Comparison of ENCODE assay signal across 8 mouse cellular contexts in genomic region chr4:149485053-149485824, GRCm38 (mm10). TPM values are rescaled to one million over a fixed set of nuclear protein-coding genes. Genes with fewer than 3 reads are reported as not detected.
DNase-seq lines count a peak whose midpoint lies in the region; ATAC-seq lines count a peak whose summit lies in the region.

Gene Nmnat1 (minus strand): TSS chr4:149485202.
Gene Lzic (plus strand): TSS chr4:149485229.

- H3K4me2 ChIP-seq in intestine, embryonic 14.5 days (ENCODE audit: low read length): peak within 1 kb of the TSS; percentile 88

- peaks cover 8% of the 10 kb centered on the region for H3K4me1 ChIP-seq in intestine, embryonic 14.5 days (replicated peaks; ENCODE audit: control insufficient read depth, insufficient read depth, low read length)

- under 1% methylated on average over 60 of the region's 60 CpGs for WGBS in intestine, embryonic 14.5 days

- ATAC-seq in intestine, embryonic 14.5 days (replicated peaks; ENCODE audit: low FRiP score, low TSS enrichment, low read depth): peak; percentile 98

- H3K4me3 ChIP-seq in intestine, embryonic 14.5 days (ENCODE audit: low read depth, low read length): peak within 1 kb of the TSS; percentile 58

- peak; percentile 95 to 98 for DNase-seq in adrenal gland, adult (ENCODE audit: inconsistent age in 2 of 2, low spot score in 1 of 2)
- peak; percentile 96 for DNase-seq in embryo, embryonic 10.5 days (ENCODE audit: low spot score)
- peak; percentile 96 for DNase-seq in gastrocnemius, postnatal 14 days
- DNase-seq in intestine, embryonic 14.5 days (ENCODE audit: low spot score): peak; percentile 97
- peak; percentile 91 to 93 for DNase-seq in left cerebral cortex, postnatal 14 days (ENCODE audit: low spot score in 2 of 2)
- DNase-seq in mesoderm, embryonic 11.5 days (ENCODE audit: low read depth, low spot score): peak; percentile 94
- DNase-seq in right cerebral cortex, postnatal 36 days (ENCODE audit: low spot score in 2 of 2): peak; percentile 87
- peak; percentile 95 for DNase-seq in yolk sac, embryonic 10.5 days (ENCODE audit: low spot score)

- H3K9ac ChIP-seq in intestine, embryonic 14.5 days (ENCODE audit: low read length): peak within 1 kb of the TSS; percentile 57

- H3K27me3 ChIP-seq in intestine, embryonic 14.5 days (replicated peaks; ENCODE audit: control insufficient read depth, insufficient read depth, low read length): no peaks in the 10 kb centered on the region

- intact Hi-C loops in gastrocnemius, postnatal 14 days (cut with DNase I; ENCODE audit: low total_unique reads): no loop called here
- intact Hi-C loops in left cerebral cortex, postnatal 14 days (cut with DNase I): loop anchor here (5.0 kb wide), 1 partner anchor 62 kb away; no protein-coding TSS in a partner anchor

- peaks cover 36% of the 10 kb centered on the region for H3K36me3 ChIP-seq in intestine, embryonic 14.5 days (ENCODE audit: control insufficient read depth, insufficient read depth, low read length)

- H3K9me3 ChIP-seq in intestine, embryonic 14.5 days (ENCODE audit: control insufficient read depth, low read length): no peaks in the 10 kb centered on the region

- H3K27ac ChIP-seq in intestine, embryonic 14.5 days (ENCODE audit: low read depth): peak within 1 kb of the TSS; percentile 70

RNA-seq across cellular contexts. Expression of gene Nmnat1, which starts in this region (rescaled TPM):
- total RNA-seq in gastrocnemius, postnatal 14 days (2021): 10 to 100 TPM; 17.6 to 20.2 TPM
- 12.0 and 13.7 TPM in 2 replicates for polyA plus RNA-seq in intestine, embryonic 14.5 days (2014; fragmentation: Nextera tagmentation; extraction: Ambion mirVana)
- total RNA-seq in left cerebral cortex, postnatal 14 days (2021): 1 to 10 TPM; 7.7 to 8.6 TPM

RNA-seq across cellular contexts. Expression of gene Lzic, which starts in this region (rescaled TPM):
- total RNA-seq in gastrocnemius, postnatal 14 days (2021): 10 to 100 TPM; 12.0 to 17.9 TPM
- polyA plus RNA-seq in intestine, embryonic 14.5 days (2014; fragmentation: Nextera tagmentation; extraction: Ambion mirVana): 42.2 and 46.5 TPM in 2 replicates
- total RNA-seq in left cerebral cortex, postnatal 14 days (2021): 10 to 100 TPM; 24.6 to 25.4 TPM

Comparison
In these comparisons a context has a peak if more than half of its experiments do, and no peak if none do; other contexts are left out.
1. Peak in every context shown above with its lines: DNase-seq, ATAC-seq, H3K4me3 ChIP-seq and H3K27ac ChIP-seq.